Mouse (Mus musculus): ENCODE measurements around the gene Col26a1. TPM values are rescaled to one million over a fixed set of nuclear protein-coding genes. Genes with fewer than 3 reads are reported as not detected.

Col26a1 gene
- total RNA-seq, 2 experiments from 2014 or later: 0.76 to 1.1 TPM

- no peak for DNase-seq
- intact Hi-C loops (cut with DNase I): no loop called here
Observed at GRCm38 (mm10) chr5:136882055-136882787, 788 bp downstream of the Col26a1 start.

DNA sequence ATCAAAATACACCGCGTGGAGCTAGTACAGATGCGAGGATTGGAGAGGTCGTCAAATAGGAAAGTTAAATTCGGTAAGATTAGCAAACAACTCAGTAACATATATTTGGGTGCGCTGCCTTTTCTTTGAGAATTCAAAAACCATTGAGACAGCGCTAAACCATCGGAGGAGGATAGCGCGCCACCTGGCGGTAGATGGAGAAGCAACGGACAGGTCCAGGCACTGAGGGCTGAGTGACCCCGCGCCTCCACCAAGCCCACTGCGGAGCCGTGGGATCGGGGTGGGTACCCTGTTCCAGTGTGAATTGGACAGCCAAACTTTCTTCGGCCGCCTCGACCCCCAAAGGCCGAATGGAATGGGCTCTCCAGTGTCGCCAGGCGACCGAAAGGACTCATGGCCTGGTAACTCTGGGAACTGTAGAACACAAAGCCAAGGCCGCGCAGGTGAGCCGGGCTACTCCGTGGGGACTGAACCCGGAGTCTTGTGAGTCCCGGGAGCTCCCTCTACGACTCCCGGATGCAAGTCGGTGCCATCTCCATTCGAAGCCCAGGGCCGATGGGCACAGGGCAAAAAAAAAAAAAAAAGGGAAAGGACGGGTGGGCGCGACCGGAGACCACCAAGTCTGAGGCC is 1.5 kb downstream of the Col26a1 start:
- DNase-seq: peak; percentile 83 to 87
- intact Hi-C loops (cut with DNase I): loop anchor here (1.0 kb wide), 2 partner anchors 41 to 90 kb away; no protein-coding TSS in a partner anchor

- DNase-seq: no peak
- intact Hi-C loops (cut with DNase I): no loop called here
Observed at GRCm38 (mm10) chr5:136880101-136880500, 2.9 kb downstream of the Col26a1 start.

GRCm38 (mm10) chr5:136874271-136874670 is 8.7 kb downstream of the Col26a1 start:
- no peak for DNase-seq
- intact Hi-C loops (cut with DNase I): no loop called here

DNA sequence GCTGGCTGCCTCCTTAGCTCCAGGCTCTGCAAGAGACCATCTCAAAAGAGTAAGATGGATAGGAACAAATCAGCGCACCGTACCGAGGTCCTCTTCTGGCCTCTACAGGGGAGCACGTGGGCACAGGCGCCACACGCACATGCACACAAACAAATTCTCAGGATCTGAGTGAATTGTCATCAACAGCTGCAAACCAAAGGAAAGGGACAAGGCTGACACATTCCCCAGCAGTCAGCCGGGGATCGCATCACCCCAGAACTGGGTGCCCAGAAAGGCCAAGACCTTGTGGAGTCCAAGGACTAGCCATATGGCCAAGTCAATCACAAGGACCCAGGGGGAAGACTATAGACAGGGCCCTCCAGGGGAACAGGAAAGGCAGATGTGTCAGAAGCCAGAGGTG is 10.6 kb downstream of the Col26a1 start:
- intact Hi-C loops (cut with DNase I): no loop called here
- no peak for DNase-seq

- intact Hi-C loops (cut with DNase I): no loop called here
- DNase-seq: no peak
Observed at GRCm38 (mm10) chr5:136869451-136870114, 13.4 kb downstream of the Col26a1 start.

DNA sequence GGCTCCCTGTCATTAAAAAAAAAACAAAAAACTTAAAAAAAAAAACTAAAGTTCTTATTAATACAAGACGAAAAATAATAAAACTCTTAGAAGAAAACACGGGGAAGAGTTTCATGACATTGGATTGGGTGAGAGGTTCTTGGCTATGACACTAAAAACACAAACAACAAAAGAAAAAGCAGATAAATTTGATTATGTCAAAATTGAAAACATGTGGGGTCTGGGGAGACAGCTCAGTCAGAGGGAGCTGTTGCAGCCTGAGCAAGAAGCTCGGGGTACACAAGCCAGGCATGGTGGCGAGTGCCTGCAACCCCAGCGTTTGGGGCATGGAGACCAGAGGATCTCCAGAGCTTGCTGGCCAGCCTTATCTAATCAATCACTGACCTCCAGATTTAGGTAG is 15.3 kb downstream of the Col26a1 start:
- DNase-seq: no peak
- intact Hi-C loops (cut with DNase I): no loop called here

DNA sequence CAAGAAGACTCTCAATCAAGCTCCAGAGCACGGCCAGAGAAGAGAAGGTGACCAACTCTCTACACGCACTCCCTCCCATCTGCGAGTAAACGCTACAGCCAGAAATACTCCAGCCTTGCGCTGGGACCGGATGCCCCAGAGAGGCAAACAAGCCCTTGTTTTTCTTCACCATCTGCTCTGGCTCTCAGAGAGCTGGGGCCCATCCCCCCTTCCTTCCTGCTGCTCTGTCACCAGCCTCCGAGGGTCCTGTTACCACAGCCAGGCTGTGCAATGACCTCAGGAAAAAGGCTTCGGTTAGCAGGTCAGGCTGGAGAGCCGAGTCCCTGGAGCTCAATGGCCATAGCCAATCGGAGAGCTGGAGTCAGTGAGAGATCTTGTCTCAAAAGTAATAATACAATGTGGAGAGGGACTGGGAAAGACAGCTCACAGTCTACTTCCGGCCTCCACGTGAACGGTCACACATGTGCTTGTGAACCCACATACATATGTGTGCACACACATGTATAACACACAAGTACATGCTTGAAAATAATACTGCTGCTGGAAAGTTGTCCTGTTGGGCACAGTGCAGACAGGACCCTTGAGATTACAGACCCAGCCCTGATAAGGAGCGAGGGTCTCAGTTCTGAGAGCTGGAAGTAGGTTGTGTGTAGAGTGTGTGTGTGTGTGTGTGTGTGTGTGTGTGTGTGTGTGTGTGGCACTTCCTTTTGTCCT is 18.9 kb downstream of the Col26a1 start:
- intact Hi-C loops (cut with DNase I): no loop called here
- peak; percentile 27 to 43 for DNase-seq

GRCm38 (mm10) chr5:136863276-136863675 is 19.7 kb downstream of the Col26a1 start:
- DNase-seq: no peak
- intact Hi-C loops (cut with DNase I): no loop called here

DNA sequence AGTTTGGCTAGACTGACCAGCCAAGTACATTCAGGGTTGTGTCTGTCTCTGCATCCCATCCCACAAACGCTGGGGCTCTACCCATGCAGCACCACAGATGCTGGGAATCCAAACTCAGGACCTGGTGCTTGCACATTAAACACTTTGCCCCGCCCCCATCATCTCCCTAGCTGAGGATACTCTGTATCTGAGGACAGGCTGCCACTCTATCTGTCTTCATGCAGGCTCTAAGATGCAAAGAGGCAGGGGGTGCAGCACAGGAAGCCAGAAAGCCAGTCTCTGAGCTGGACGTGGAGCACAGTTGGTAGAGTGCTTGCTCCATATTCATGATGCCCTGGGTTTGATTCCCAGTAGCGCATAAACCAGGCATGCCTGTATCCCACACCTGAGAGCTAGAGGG is 20.2 kb downstream of the Col26a1 start:
- DNase-seq: no peak
- intact Hi-C loops (cut with DNase I): no loop called here

DNA sequence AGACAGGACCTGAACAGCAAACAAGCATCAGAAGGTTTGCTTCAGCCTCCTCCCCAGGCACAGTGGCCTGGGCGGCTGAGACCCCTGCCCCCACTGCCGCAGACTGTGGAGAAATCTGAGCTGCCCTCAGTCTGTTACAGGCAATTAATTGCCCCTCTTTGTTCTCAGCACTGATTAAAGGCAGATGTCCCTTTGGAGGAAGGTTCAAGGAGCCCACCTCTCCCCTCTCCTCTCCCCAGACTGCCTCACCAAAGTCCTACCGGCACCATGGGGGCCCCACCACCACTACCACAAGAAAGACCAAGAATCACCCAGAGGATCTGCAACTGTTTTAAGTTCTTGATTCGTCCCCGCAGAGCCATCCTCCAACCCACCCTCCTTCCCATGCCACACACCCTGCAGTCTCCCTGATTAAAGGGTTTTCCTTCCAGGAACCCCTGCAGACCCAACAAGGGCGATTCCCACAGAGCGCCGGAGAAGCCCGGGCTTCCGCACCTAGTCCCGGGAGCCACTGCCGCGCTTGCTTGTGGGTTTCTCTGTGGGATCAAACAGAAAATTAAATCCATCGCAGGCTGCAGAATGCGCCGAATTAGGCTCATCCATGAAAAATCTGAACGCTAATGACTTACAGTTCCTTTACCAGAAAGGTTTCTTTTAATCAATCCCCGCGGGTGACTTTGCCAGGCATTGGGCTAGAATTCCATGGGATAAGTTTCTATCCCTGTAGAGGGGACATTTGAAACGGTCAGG is 21.6 kb downstream of the Col26a1 start:
- no peak for DNase-seq
- intact Hi-C loops (cut with DNase I): no loop called here

DNA sequence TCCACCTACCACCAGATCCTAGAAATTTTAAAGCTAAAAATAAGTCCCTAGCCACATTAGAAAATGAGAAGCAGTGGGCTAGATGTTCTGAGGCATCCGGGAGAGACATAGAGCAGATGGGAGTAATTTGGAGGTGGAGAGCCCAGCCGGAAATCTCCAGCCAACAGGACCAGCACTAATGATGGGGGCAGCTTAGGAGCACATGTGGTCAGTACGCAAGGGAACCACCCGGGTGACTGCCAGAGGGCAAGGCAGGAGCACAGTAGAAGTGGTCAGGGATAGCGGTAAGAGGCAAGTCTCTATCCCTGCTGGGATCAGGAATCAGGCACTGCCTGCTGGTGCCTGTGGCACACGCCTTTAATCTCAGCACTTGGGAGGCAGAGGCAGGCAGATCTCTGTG is 32.3 kb downstream of the Col26a1 start:
- intact Hi-C loops (cut with DNase I): no loop called here

GRCm38 (mm10) chr5:136846385-136847264 is 36.4 kb downstream of the Col26a1 start:
- intact Hi-C loops (cut with DNase I): no loop called here
- no peak for DNase-seq

More for the DNA sequence above, 32.3 kb downstream of the Col26a1 start:
- no peak for DNase-seq

- DNase-seq: no peak
- intact Hi-C loops (cut with DNase I): no loop called here
Observed at GRCm38 (mm10) chr5:136843930-136844329, 39.1 kb downstream of the Col26a1 start.

- DNase-seq: peak; percentile 49 to 60
- intact Hi-C loops (cut with DNase I): loop anchor here (1.0 kb wide), 1 partner anchor 41 kb away; no protein-coding TSS in a partner anchor
Observed at GRCm38 (mm10) chr5:136840036-136840435, 43.0 kb downstream of the Col26a1 start.

- intact Hi-C loops (cut with DNase I): no loop called here
- DNase-seq: no peak
Observed at GRCm38 (mm10) chr5:136833053-136833452, 50.0 kb downstream of the Col26a1 start.

DNA sequence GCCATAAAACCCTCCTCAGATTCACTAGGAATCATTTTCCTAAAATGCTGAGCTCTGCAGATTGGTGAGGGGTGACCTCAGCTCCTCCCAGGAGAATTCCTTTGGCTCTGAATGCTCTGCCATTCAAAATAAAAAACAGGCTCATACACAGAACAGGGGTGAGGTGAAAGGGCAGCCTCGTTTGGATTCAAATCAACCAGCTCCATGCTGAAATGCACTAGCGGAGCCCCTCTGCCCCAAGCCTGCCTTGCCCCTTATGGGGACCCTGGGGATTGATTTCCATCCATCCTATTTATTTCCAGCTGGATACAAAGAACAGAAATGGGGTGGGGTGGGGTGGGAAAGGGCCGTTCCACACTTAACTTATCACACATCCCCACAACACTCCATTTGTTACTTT is 52.9 kb downstream of the Col26a1 start:
- no peak for DNase-seq

DNA sequence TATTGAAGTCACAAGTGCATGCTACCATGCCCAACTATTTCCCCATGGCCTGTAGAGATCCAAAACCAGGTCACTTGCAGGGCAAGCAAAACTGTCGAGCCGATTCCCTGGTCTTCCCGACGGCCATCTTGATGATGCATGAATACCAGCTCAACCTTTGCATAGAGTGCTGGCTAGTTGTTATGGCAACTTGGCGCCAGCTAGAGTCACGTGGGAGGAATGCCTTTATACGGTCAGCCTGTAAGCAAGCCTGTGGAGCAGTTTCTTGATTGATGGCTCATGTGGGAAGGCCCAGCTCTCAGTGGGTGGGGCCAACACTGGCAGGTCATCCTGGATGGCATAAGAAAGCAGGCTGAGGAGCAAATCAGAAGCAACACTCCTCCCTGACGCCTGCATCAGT is 61.0 kb downstream of the Col26a1 start:
- DNase-seq: no peak
- intact Hi-C loops (cut with DNase I): no loop called here

More for the DNA sequence above, 52.9 kb downstream of the Col26a1 start:
- intact Hi-C loops (cut with DNase I): no loop called here

GRCm38 (mm10) chr5:136820911-136821310 is 62.1 kb downstream of the Col26a1 start:
- DNase-seq: no peak
- intact Hi-C loops (cut with DNase I): no loop called here
